ENCODE assay signal across 30 mouse cellular contexts in the genomic region with DNA sequence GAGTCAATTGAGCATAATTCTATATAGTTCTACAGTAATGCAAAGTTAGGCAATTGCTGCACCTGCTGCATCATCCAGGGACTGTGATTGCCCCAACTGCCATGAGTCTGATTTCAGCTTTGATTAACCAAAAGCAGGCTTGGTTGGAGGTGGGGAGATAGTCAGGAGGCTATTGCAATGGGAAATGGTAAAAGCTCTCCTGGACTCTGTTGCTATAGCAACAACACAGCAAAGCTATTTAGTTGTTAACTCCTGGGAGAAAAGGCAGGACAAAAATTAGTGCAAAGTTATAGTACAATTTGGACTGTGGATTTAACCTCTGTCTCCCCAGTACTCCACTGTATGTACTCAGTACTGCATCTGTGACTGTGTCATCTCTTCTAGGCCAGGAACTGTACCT. TPM values are rescaled to one million over a fixed set of nuclear protein-coding genes. Genes with fewer than 3 reads are reported as not detected.
DNase-seq lines count a peak whose midpoint lies in the region; ATAC-seq lines count a peak whose summit lies in the region.
"Had no signal": no experiment of that assay in that cellular context is flagged by ENCODE, and none has a peak within 500 bp of the region (broad histone marks: within the 10 kb centered on the region; RNA-seq: fewer than 3 reads in every experiment).

No protein-coding gene starts in this region.

- H3K4me1 ChIP-seq in forebrain, embryonic 15.5 days = peaks cover 12% of the 10 kb centered on the region; the same call in 1 of the 2 replicates
- peaks cover 4% of the 10 kb centered on the region for H3K4me1 ChIP-seq in forebrain, embryonic 10.5 days
- peaks cover 3% of the 10 kb centered on the region; the same call in 1 of the 2 replicates for H3K4me1 ChIP-seq in hindbrain, embryonic 16.5 days (ENCODE audit: control insufficient read depth, insufficient read depth, low read depth, low read length)
- H3K4me1 ChIP-seq in hindbrain, embryonic 14.5 days (replicated peaks; ENCODE audit: control insufficient read depth, insufficient read depth, low read length) = no peaks in the 10 kb centered on the region
- peaks cover 6% of the 10 kb centered on the region; the same call in 1 of the 2 replicates for H3K4me1 ChIP-seq in midbrain, embryonic 15.5 days
- H3K4me1 ChIP-seq in midbrain, embryonic 11.5 days (ENCODE audit: control insufficient read depth, insufficient read depth, low read length) = no peaks in the 10 kb centered on the region
- H3K4me1 ChIP-seq: embryonic facial prominence, embryonic 13.5 days; hindbrain, embryonic 10.5 days; kidney, embryonic 15.5 days; liver, embryonic 12.5 days; stomach, embryonic 15.5 days had no signal

- DNase-seq in forebrain, embryonic 10.5 days (ENCODE audit: extremely low spot score, low spot score) = no peak
- DNase-seq in hindbrain, embryonic 14.5 days (ENCODE audit: low spot score) = no peak
- no peak for DNase-seq in midbrain, embryonic 11.5 days (ENCODE audit: low spot score, missing footprints)
- no peak for DNase-seq in left cerebral cortex, postnatal 4 days
- DNase-seq: adrenal gland, postnatal 10 days; cerebellum, adult 18-20 months; cerebellum, postnatal 10 days; gastrocnemius, postnatal 14 days; heart, postnatal 14 days; kidney, adult 18-20 months; kidney, postnatal 25 days; liver, postnatal 0 days; lung, postnatal 36 days; right cerebral cortex, postnatal 25 days; thymus, postnatal 14 days had no signal

- H3K4me3 ChIP-seq in forebrain, embryonic 15.5 days = no peak overlapping the region
- H3K4me3 ChIP-seq in forebrain, embryonic 10.5 days = no peak overlapping the region
- H3K4me3 ChIP-seq in hindbrain, embryonic 16.5 days (ENCODE audit: low read length) = no peak overlapping the region
- H3K4me3 ChIP-seq in hindbrain, embryonic 14.5 days (replicated peaks; ENCODE audit: low read length) = no peak overlapping the region
- no peak overlapping the region for H3K4me3 ChIP-seq in midbrain, embryonic 15.5 days
- H3K4me3 ChIP-seq in midbrain, embryonic 11.5 days (ENCODE audit: low read depth, low read length) = no peak overlapping the region
- H3K4me3 ChIP-seq: embryonic facial prominence, embryonic 13.5 days; hindbrain, embryonic 10.5 days; kidney, embryonic 15.5 days; liver, embryonic 12.5 days; stomach, embryonic 15.5 days had no signal

- no peak overlapping the region for H3K27ac ChIP-seq in forebrain, embryonic 15.5 days (replicated peaks)
- no peak overlapping the region for H3K27ac ChIP-seq in forebrain, embryonic 10.5 days
- H3K27ac ChIP-seq in hindbrain, embryonic 16.5 days (ENCODE audit: low read depth, low read length) = no peak overlapping the region
- no peak overlapping the region for H3K27ac ChIP-seq in hindbrain, embryonic 14.5 days
- 0 out of 2 replicates have a peak overlapping the region, but pooled peaks have one; percentile 8 for H3K27ac ChIP-seq in midbrain, embryonic 15.5 days
- H3K27ac ChIP-seq in midbrain, embryonic 11.5 days (ENCODE audit: low read depth, low read length) = no peak overlapping the region
- H3K27ac ChIP-seq: embryonic facial prominence, embryonic 13.5 days; hindbrain, embryonic 10.5 days; kidney, embryonic 15.5 days; liver, embryonic 12.5 days; stomach, embryonic 15.5 days had no signal

- no peak overlapping the region for H3K9ac ChIP-seq in forebrain, embryonic 15.5 days (replicated peaks)
- no peak overlapping the region for H3K9ac ChIP-seq in hindbrain, embryonic 16.5 days (ENCODE audit: low read depth, low read length)
- H3K9ac ChIP-seq in hindbrain, embryonic 14.5 days = no peak overlapping the region
- H3K9ac ChIP-seq in midbrain, embryonic 15.5 days = no peak overlapping the region
- H3K9ac ChIP-seq in midbrain, embryonic 11.5 days (ENCODE audit: low read length) = no peak overlapping the region
- H3K9ac ChIP-seq: embryonic facial prominence, embryonic 13.5 days; kidney, embryonic 15.5 days; liver, embryonic 12.5 days; liver, postnatal 0 days; stomach, embryonic 15.5 days had no signal

- H3K36me3 ChIP-seq in forebrain, embryonic 15.5 days = no peaks in the 10 kb centered on the region
- no peaks in the 10 kb centered on the region for H3K36me3 ChIP-seq in forebrain, embryonic 10.5 days (replicated peaks)
- no peaks in the 10 kb centered on the region for H3K36me3 ChIP-seq in hindbrain, embryonic 16.5 days (ENCODE audit: control insufficient read depth, insufficient read depth, low read length)
- H3K36me3 ChIP-seq in hindbrain, embryonic 14.5 days (replicated peaks; ENCODE audit: control insufficient read depth, insufficient read depth) = no peaks in the 10 kb centered on the region
- H3K36me3 ChIP-seq in midbrain, embryonic 15.5 days (replicated peaks) = no peaks in the 10 kb centered on the region
- no peaks in the 10 kb centered on the region for H3K36me3 ChIP-seq in midbrain, embryonic 11.5 days (ENCODE audit: control insufficient read depth, insufficient read depth, low read length)
- H3K36me3 ChIP-seq: embryonic facial prominence, embryonic 13.5 days; hindbrain, embryonic 10.5 days; kidney, embryonic 15.5 days; liver, embryonic 12.5 days; stomach, embryonic 15.5 days had no signal

- no peak overlapping the region for H3K4me2 ChIP-seq in forebrain, embryonic 15.5 days (replicated peaks)
- no peak overlapping the region for H3K4me2 ChIP-seq in hindbrain, embryonic 16.5 days (ENCODE audit: low read length)
- H3K4me2 ChIP-seq in hindbrain, embryonic 14.5 days (replicated peaks) = no peak overlapping the region
- no peak overlapping the region for H3K4me2 ChIP-seq in midbrain, embryonic 15.5 days
- no peak overlapping the region for H3K4me2 ChIP-seq in midbrain, embryonic 11.5 days
- H3K4me2 ChIP-seq: embryonic facial prominence, embryonic 13.5 days; kidney, embryonic 15.5 days; liver, embryonic 12.5 days; stomach, embryonic 15.5 days had no signal

- 0 out of 2 replicates have a peak, but pooled peaks have one; percentile 41 for ATAC-seq in forebrain, embryonic 15.5 days (replicated peaks)
- peak; percentile 78 for ATAC-seq in hindbrain, embryonic 16.5 days
- no peak for ATAC-seq in hindbrain, embryonic 14.5 days (ENCODE audit: low FRiP score)
- ATAC-seq in midbrain, embryonic 15.5 days (replicated peaks) = peak; percentile 77
- no peak for ATAC-seq in midbrain, embryonic 11.5 days (ENCODE audit: low FRiP score)
- ATAC-seq: liver, embryonic 12.5 days; liver, postnatal 0 days had no signal

- H3K27me3 ChIP-seq in forebrain, embryonic 15.5 days = no peaks in the 10 kb centered on the region
- H3K27me3 ChIP-seq in forebrain, embryonic 10.5 days (ENCODE audit: poor library complexity, severe bottlenecking) = no peaks in the 10 kb centered on the region
- no peaks in the 10 kb centered on the region for H3K27me3 ChIP-seq in hindbrain, embryonic 16.5 days (replicated peaks; ENCODE audit: control insufficient read depth, insufficient read depth, low read length)
- no peaks in the 10 kb centered on the region for H3K27me3 ChIP-seq in hindbrain, embryonic 14.5 days (ENCODE audit: control insufficient read depth, insufficient read depth, low read length)
- no peaks in the 10 kb centered on the region for H3K27me3 ChIP-seq in midbrain, embryonic 15.5 days (replicated peaks)
- H3K27me3 ChIP-seq in midbrain, embryonic 11.5 days (ENCODE audit: control insufficient read depth, insufficient read depth, low read length) = no peaks in the 10 kb centered on the region
- H3K27me3 ChIP-seq: embryonic facial prominence, embryonic 13.5 days; kidney, embryonic 15.5 days; liver, embryonic 12.5 days; stomach, embryonic 15.5 days had no signal

- no peaks in the 10 kb centered on the region for H3K9me3 ChIP-seq in forebrain, embryonic 15.5 days
- H3K9me3 ChIP-seq in forebrain, embryonic 10.5 days = no peaks in the 10 kb centered on the region
- H3K9me3 ChIP-seq in hindbrain, embryonic 16.5 days (ENCODE audit: control insufficient read depth, low read length) = no peaks in the 10 kb centered on the region
- no peaks in the 10 kb centered on the region for H3K9me3 ChIP-seq in hindbrain, embryonic 14.5 days (ENCODE audit: control insufficient read depth, low read length)
- H3K9me3 ChIP-seq in midbrain, embryonic 15.5 days = no peaks in the 10 kb centered on the region
- H3K9me3 ChIP-seq in midbrain, embryonic 11.5 days (ENCODE audit: control insufficient read depth, low read length) = no peaks in the 10 kb centered on the region
- H3K9me3 ChIP-seq: embryonic facial prominence, embryonic 13.5 days; hindbrain, embryonic 10.5 days; kidney, embryonic 15.5 days; liver, embryonic 12.5 days; stomach, embryonic 15.5 days had no signal

- intact Hi-C loops in left cerebral cortex, postnatal 4 days (cut with DNase I) = no loop called here

RNA-seq across cellular contexts. Expression of a gene that starts 51.7 kb away (rescaled TPM):
- polyA plus RNA-seq in forebrain, embryonic 15.5 days (2015; fragmentation: Nextera tagmentation; extraction: Ambion mirVana) = 4.7 and 6.1 TPM in 2 replicates
- polyA plus RNA-seq in forebrain, embryonic 10.5 days (2016; fragmentation: Nextera tagmentation; extraction: Ambion mirVana) = not detected in 2 replicates
- 13.2 and 19.1 TPM in 2 replicates for polyA plus RNA-seq in hindbrain, embryonic 16.5 days (2015; fragmentation: Nextera tagmentation; extraction: Ambion mirVana)
- 9.7 and 10.1 TPM in 2 replicates for polyA plus RNA-seq in hindbrain, embryonic 14.5 days (2014; fragmentation: Nextera tagmentation; extraction: Ambion mirVana)
- 4.4 and 5.3 TPM in 2 replicates for polyA plus RNA-seq in midbrain, embryonic 15.5 days (2015; fragmentation: Nextera tagmentation; extraction: Ambion mirVana)
- 0.07 and 0.18 TPM in 2 replicates for polyA plus RNA-seq in midbrain, embryonic 11.5 days (2014; fragmentation: Nextera tagmentation; extraction: Ambion mirVana)
- 10 to 100 TPM; 18.7 to 29.3 TPM for total RNA-seq in left cerebral cortex, postnatal 4 days (2021)
- total RNA-seq: CH12.LX; common myeloid progenitor, adult 5-6 weeks; granulocyte monocyte progenitor cell, adult 5-6 weeks; heart, postnatal 14 days; megakaryocyte, adult 5-6 weeks; neutrophil, adult 5-6 weeks had no signal
- polyA plus RNA-seq: C2C12; forebrain, embryonic 11.5 days; liver, embryonic 12.5 days had no signal

Comparison
In these comparisons a context has a peak if more than half of its experiments do, and no peak if none do; other contexts are left out.
1. ATAC-seq: peak in forebrain, embryonic 15.5 days (single experiment), hindbrain, embryonic 16.5 days (single experiment) and midbrain, embryonic 15.5 days (single experiment); none in hindbrain, embryonic 14.5 days (single experiment) and midbrain, embryonic 11.5 days (single experiment).